Mouse (Mus musculus) kidney, embryonic 16.5 days (tissue): ENCODE results near the gene Gon4l. TPM values are rescaled to one million over a fixed set of nuclear protein-coding genes. Genes with fewer than 3 reads are reported as not detected.

ENCODE experiments used
- polyA plus RNA-seq: library from polyadenylated mRNA; unstranded; fragments of >200 nt; fragmentation: Nextera tagmentation; extraction: Ambion mirVana; gene quantifications from 2 replicates; pipeline ENCODE4 v1.2.1, GENCODE M21; 2015

Gon4l gene
- polyA plus RNA-seq, 1 experiment from 2014 or later, result 11.3 TPM

Other genes starting within 250 kb of the Gon4l start
- 103 and 119 TPM in 2 replicates for gene Arhgef2, start 229.3 kb upstream of the Gon4l start, polyA plus RNA-seq
- not detected in 2 replicates for gene Rxfp4, start 182.1 kb upstream of the Gon4l start, polyA plus RNA-seq
- gene Khdc4, start 149.4 kb upstream of the Gon4l start, polyA plus RNA-seq, result 92.2 and 97.3 TPM in 2 replicates
- gene Rit1, start 118.4 kb upstream of the Gon4l start, polyA plus RNA-seq, result 59.5 and 59.6 TPM in 2 replicates
- 12.6 and 13.7 TPM in 2 replicates for gene Syt11, start 60.1 kb upstream of the Gon4l start, polyA plus RNA-seq
- gene Msto1, start 78.8 kb downstream of the Gon4l start, polyA plus RNA-seq, result 61.9 and 69.8 TPM in 2 replicates
- gene Ash1l, start 115.4 kb downstream of the Gon4l start, polyA plus RNA-seq, result 16.6 and 22.1 TPM in 2 replicates
- gene Dap3, start 116.0 kb downstream of the Gon4l start, polyA plus RNA-seq, result 161 and 163 TPM in 2 replicates